Mouse (Mus musculus): Measurements from ENCODE around the gene Ackr4. TPM values are rescaled to one million over a fixed set of nuclear protein-coding genes. Genes with fewer than 3 reads are reported as not detected.

Ackr4 gene
- polyA plus RNA-seq, 1 experiment from 2014 or later = 0.52 TPM

GRCm38 (mm10) chr9:104043676-104044075, 83.1 kb downstream of the Ackr4 start:
- Histone ChIP-seq H3K4me1 (ENCODE audit: control insufficient read depth, insufficient read depth, low read length) (no peaks in the 10 kb centered on the region), H3K27ac (ENCODE audit: low read depth, low read length) (no peak overlapping the region), H3K36me3 (ENCODE audit: control insufficient read depth, insufficient read depth, low read length) (peaks cover 2% of the 10 kb centered on the region; the same call in 1 of the 2 replicates), H3K9me3 (ENCODE audit: control insufficient read depth, low read length) (no peaks in the 10 kb centered on the region), H3K9ac (ENCODE audit: low read length) (no peak overlapping the region), H3K4me3 (ENCODE audit: low read depth, low read length) (no peak overlapping the region), H3K27me3 (ENCODE audit: control insufficient read depth, insufficient read depth, low read length) (no peaks in the 10 kb centered on the region), H3K4me2 (ENCODE audit: low read depth) (no peak overlapping the region)
- no peak for ATAC-seq (ENCODE audit: insufficient read depth, low FRiP score, low TSS enrichment)
- DNase-seq (ENCODE audit: low spot score) = no peak
- WGBS = 87% methylated on average over 4 of the region's 4 CpGs

GRCm38 (mm10) chr9:104040362-104040761, 86.4 kb downstream of the Ackr4 start, which contains the start of gene Gm28305:
TSS of gene Gm28305 (plus strand) at chr9:104040662.
- no peak for DNase-seq (ENCODE audit: low spot score)
- Histone ChIP-seq H3K36me3 (ENCODE audit: control insufficient read depth, insufficient read depth, low read length) (no peaks in the 10 kb centered on the region), H3K27me3 (ENCODE audit: control insufficient read depth, insufficient read depth, low read length) (no peaks in the 10 kb centered on the region), H3K9me3 (ENCODE audit: control insufficient read depth, low read length) (no peaks in the 10 kb centered on the region), H3K4me3 (ENCODE audit: low read depth, low read length) (no peak within 1 kb of the TSS), H3K9ac (ENCODE audit: low read length) (no peak within 1 kb of the TSS), H3K4me2 (ENCODE audit: low read depth) (no peak within 1 kb of the TSS), H3K27ac (ENCODE audit: low read depth, low read length) (no peak within 1 kb of the TSS), H3K4me1 (ENCODE audit: control insufficient read depth, insufficient read depth, low read length) (no peaks in the 10 kb centered on the region)
- 69% methylated on average over 2 of the region's 2 CpGs for WGBS
- ATAC-seq (ENCODE audit: insufficient read depth, low FRiP score, low TSS enrichment) = no peak

- no peak overlapping the region for H3K27ac ChIP-seq (ENCODE audit: low read depth, low read length)
- no peaks in the 10 kb centered on the region for H3K9me3 ChIP-seq (ENCODE audit: control insufficient read depth, low read length)
- H3K9ac ChIP-seq (ENCODE audit: low read length) = no peak overlapping the region
- H3K36me3 ChIP-seq (ENCODE audit: control insufficient read depth, insufficient read depth, low read length) = no peaks in the 10 kb centered on the region
- no peak overlapping the region for H3K4me2 ChIP-seq (ENCODE audit: low read depth)
- no peaks in the 10 kb centered on the region for H3K4me1 ChIP-seq (ENCODE audit: control insufficient read depth, insufficient read depth, low read length)
- H3K4me3 ChIP-seq (ENCODE audit: low read depth, low read length) = no peak overlapping the region
- 90% methylated on average over 4 of the region's 4 CpGs for WGBS
- ATAC-seq (ENCODE audit: insufficient read depth, low FRiP score, low TSS enrichment) (no peak), DNase-seq (ENCODE audit: low spot score) (no peak)
- no peaks in the 10 kb centered on the region for H3K27me3 ChIP-seq (ENCODE audit: control insufficient read depth, insufficient read depth, low read length)
Observed at GRCm38 (mm10) chr9:104039742-104040141, 87.0 kb downstream of the Ackr4 start.

- Histone ChIP-seq H3K27me3 (ENCODE audit: control insufficient read depth, insufficient read depth, low read length) (no peaks in the 10 kb centered on the region), H3K4me3 (ENCODE audit: low read depth, low read length) (no peak overlapping the region), H3K4me1 (ENCODE audit: control insufficient read depth, insufficient read depth, low read length) (no peaks in the 10 kb centered on the region), H3K9ac (ENCODE audit: low read length) (no peak overlapping the region), H3K9me3 (ENCODE audit: control insufficient read depth, low read length) (no peaks in the 10 kb centered on the region), H3K27ac (ENCODE audit: low read depth, low read length) (no peak overlapping the region), H3K4me2 (ENCODE audit: low read depth) (no peak overlapping the region), H3K36me3 (ENCODE audit: control insufficient read depth, insufficient read depth, low read length) (no peaks in the 10 kb centered on the region)
- DNase-seq (ENCODE audit: low spot score) = no peak
- WGBS = 93% methylated on average over 21 of the region's 21 CpGs
- ATAC-seq (ENCODE audit: insufficient read depth, low FRiP score, low TSS enrichment) = no peak
Observed at GRCm38 (mm10) chr9:104039031-104039695, 87.6 kb downstream of the Ackr4 start.

- Histone ChIP-seq H3K27ac (ENCODE audit: low read depth, low read length) (no peak overlapping the region), H3K4me1 (ENCODE audit: control insufficient read depth, insufficient read depth, low read length) (no peaks in the 10 kb centered on the region), H3K9me3 (ENCODE audit: control insufficient read depth, low read length) (no peaks in the 10 kb centered on the region), H3K9ac (ENCODE audit: low read length) (no peak overlapping the region), H3K27me3 (ENCODE audit: control insufficient read depth, insufficient read depth, low read length) (no peaks in the 10 kb centered on the region), H3K4me3 (ENCODE audit: low read depth, low read length) (no peak overlapping the region), H3K4me2 (ENCODE audit: low read depth) (no peak overlapping the region), H3K36me3 (ENCODE audit: control insufficient read depth, insufficient read depth, low read length) (no peaks in the 10 kb centered on the region)
- 92% methylated on average over 13 of the region's 13 CpGs for WGBS
- ATAC-seq (ENCODE audit: insufficient read depth, low FRiP score, low TSS enrichment) (no peak), DNase-seq (ENCODE audit: low spot score) (no peak)
Observed at GRCm38 (mm10) chr9:104038266-104038665, 88.5 kb downstream of the Ackr4 start.

- no peak overlapping the region for H3K4me2 ChIP-seq (ENCODE audit: low read depth)
- no peak overlapping the region for H3K9ac ChIP-seq (ENCODE audit: low read length)
- no peak overlapping the region for H3K4me3 ChIP-seq (ENCODE audit: low read depth, low read length)
- H3K36me3 ChIP-seq (ENCODE audit: control insufficient read depth, insufficient read depth, low read length) = no peaks in the 10 kb centered on the region; the same call in 1 of the 2 replicates
- DNase-seq (ENCODE audit: low spot score) (peak; percentile 81), ATAC-seq (ENCODE audit: insufficient read depth, low FRiP score, low TSS enrichment) (no peak)
- no peak overlapping the region for H3K27ac ChIP-seq (ENCODE audit: low read depth, low read length)
- WGBS = 50% methylated on average over 24 of the region's 24 CpGs
- no peaks in the 10 kb centered on the region for H3K9me3 ChIP-seq (ENCODE audit: control insufficient read depth, low read length)
- no peaks in the 10 kb centered on the region for H3K4me1 ChIP-seq (ENCODE audit: control insufficient read depth, insufficient read depth, low read length)
- no peaks in the 10 kb centered on the region for H3K27me3 ChIP-seq (ENCODE audit: control insufficient read depth, insufficient read depth, low read length)
Observed at GRCm38 (mm10) chr9:104035261-104036015, 91.3 kb downstream of the Ackr4 start.

GRCm38 (mm10) chr9:104034718-104035117, 92.0 kb downstream of the Ackr4 start:
- ATAC-seq (ENCODE audit: insufficient read depth, low FRiP score, low TSS enrichment) = no peak
- Histone ChIP-seq H3K27ac (ENCODE audit: low read depth, low read length) (no peak overlapping the region), H3K9me3 (ENCODE audit: control insufficient read depth, low read length) (no peaks in the 10 kb centered on the region), H3K4me2 (ENCODE audit: low read depth) (no peak overlapping the region), H3K36me3 (ENCODE audit: control insufficient read depth, insufficient read depth, low read length) (no peaks in the 10 kb centered on the region; the same call in 1 of the 2 replicates), H3K4me3 (ENCODE audit: low read depth, low read length) (no peak overlapping the region), H3K4me1 (ENCODE audit: control insufficient read depth, insufficient read depth, low read length) (no peaks in the 10 kb centered on the region), H3K27me3 (ENCODE audit: control insufficient read depth, insufficient read depth, low read length) (no peaks in the 10 kb centered on the region), H3K9ac (ENCODE audit: low read length) (no peak overlapping the region)
- WGBS = 73% methylated on average over 6 of the region's 6 CpGs
- no peak for DNase-seq (ENCODE audit: low spot score)

- 84% methylated on average over 8 of the region's 8 CpGs for WGBS
- Histone ChIP-seq H3K4me3 (ENCODE audit: low read depth, low read length) (no peak overlapping the region), H3K36me3 (ENCODE audit: control insufficient read depth, insufficient read depth, low read length) (no peaks in the 10 kb centered on the region; the same call in 1 of the 2 replicates), H3K4me1 (ENCODE audit: control insufficient read depth, insufficient read depth, low read length) (no peaks in the 10 kb centered on the region), H3K27me3 (ENCODE audit: control insufficient read depth, insufficient read depth, low read length) (no peaks in the 10 kb centered on the region), H3K27ac (ENCODE audit: low read depth, low read length) (no peak overlapping the region), H3K4me2 (ENCODE audit: low read depth) (no peak overlapping the region), H3K9me3 (ENCODE audit: control insufficient read depth, low read length) (no peaks in the 10 kb centered on the region), H3K9ac (ENCODE audit: low read length) (no peak overlapping the region)
- DNase-seq (ENCODE audit: low spot score) (no peak), ATAC-seq (ENCODE audit: insufficient read depth, low FRiP score, low TSS enrichment) (no peak)
Observed at GRCm38 (mm10) chr9:104034231-104034630, 92.5 kb downstream of the Ackr4 start.

Measured in neural tube, embryonic 11.5 days (tissue).